Mouse (Mus musculus): ENCODE results near the gene Frmd4a. TPM values are rescaled to one million over a fixed set of nuclear protein-coding genes. Genes with fewer than 3 reads are reported as not detected.

The Frmd4a gene
- polyA plus RNA-seq, 1 experiment from 2014 or later = 16.8 TPM

GRCm38 (mm10) chr2:4551438-4551837, 533.9 kb downstream of the Frmd4a start:
- H3K4me2 ChIP-seq (ENCODE audit: low read length) = no peak overlapping the region
- peaks cover 21% of the 10 kb centered on the region for H3K4me1 ChIP-seq (replicated peaks; ENCODE audit: insufficient read depth, low read length)
- H3K36me3 ChIP-seq (ENCODE audit: insufficient read depth, low read length) = no peaks in the 10 kb centered on the region
- TF ChIP-seq CTCF (IDR thresholded peaks at IDR 0.05; ENCODE audit: low read depth) = no peak
- ATAC-seq (replicated peaks; ENCODE audit: low FRiP score, low read depth) (no peak), DNase-seq (ENCODE audit: low spot score) (no peak)
- H3K9ac ChIP-seq (ENCODE audit: low read depth, low read length) = no peak overlapping the region
- H3K27me3 ChIP-seq (ENCODE audit: insufficient read depth, low read length) = no peaks in the 10 kb centered on the region
- H3K4me3 ChIP-seq (replicated peaks; ENCODE audit: low read depth, low read length) = no peak overlapping the region
- WGBS = 24% methylated on average over 2 of the region's 2 CpGs
- H3K9me3 ChIP-seq (replicated peaks; ENCODE audit: low read length) = no peaks in the 10 kb centered on the region
- no peak overlapping the region for H3K27ac ChIP-seq

GRCm38 (mm10) chr2:4551866-4552265, 534.3 kb downstream of the Frmd4a start:
- Histone ChIP-seq H3K27ac (no peak overlapping the region), H3K9me3 (replicated peaks; ENCODE audit: low read length) (no peaks in the 10 kb centered on the region), H3K9ac (ENCODE audit: low read depth, low read length) (no peak overlapping the region), H3K4me1 (replicated peaks; ENCODE audit: insufficient read depth, low read length) (peaks cover 25% of the 10 kb centered on the region), H3K27me3 (ENCODE audit: insufficient read depth, low read length) (no peaks in the 10 kb centered on the region), H3K36me3 (ENCODE audit: insufficient read depth, low read length) (no peaks in the 10 kb centered on the region), H3K4me2 (ENCODE audit: low read length) (no peak overlapping the region), H3K4me3 (replicated peaks; ENCODE audit: low read depth, low read length) (no peak overlapping the region)
- WGBS = 84% methylated on average over 2 of the region's 2 CpGs
- ATAC-seq (replicated peaks; ENCODE audit: low FRiP score, low read depth) (no peak), DNase-seq (ENCODE audit: low spot score) (no peak)
- no peak for TF ChIP-seq CTCF (IDR thresholded peaks at IDR 0.05; ENCODE audit: low read depth)

- H3K27me3 ChIP-seq (ENCODE audit: insufficient read depth, low read length) = no peaks in the 10 kb centered on the region
- no peaks in the 10 kb centered on the region for H3K9me3 ChIP-seq (replicated peaks; ENCODE audit: low read length)
- TF ChIP-seq CTCF (IDR thresholded peaks at IDR 0.05; ENCODE audit: low read depth) = no peak
- no peak overlapping the region for H3K4me3 ChIP-seq (replicated peaks; ENCODE audit: low read depth, low read length)
- ATAC-seq (replicated peaks; ENCODE audit: low FRiP score, low read depth) = no peak
- H3K4me2 ChIP-seq (ENCODE audit: low read length) = no peak overlapping the region
- DNase-seq (ENCODE audit: low spot score) = no peak
- no peaks in the 10 kb centered on the region for H3K36me3 ChIP-seq (ENCODE audit: insufficient read depth, low read length)
- WGBS = 87% methylated on average over 4 of the region's 4 CpGs
- H3K4me1 ChIP-seq (replicated peaks; ENCODE audit: insufficient read depth, low read length) = peaks cover 26% of the 10 kb centered on the region
- H3K27ac ChIP-seq = no peak overlapping the region
- H3K9ac ChIP-seq (ENCODE audit: low read depth, low read length) = no peak overlapping the region
Measured at GRCm38 (mm10) chr2:4552486-4552885, 535.0 kb downstream of the Frmd4a start.

- peaks cover 30% of the 10 kb centered on the region for H3K4me1 ChIP-seq (replicated peaks; ENCODE audit: insufficient read depth, low read length)
- H3K27ac ChIP-seq = peak overlapping the region; percentile 27; the same call in 1 of the 2 replicates
- H3K9ac ChIP-seq (ENCODE audit: low read depth, low read length) = no peak overlapping the region
- H3K36me3 ChIP-seq (ENCODE audit: insufficient read depth, low read length) = no peaks in the 10 kb centered on the region
- TF ChIP-seq CTCF (IDR thresholded peaks at IDR 0.05; ENCODE audit: low read depth) = no peak
- no peaks in the 10 kb centered on the region for H3K27me3 ChIP-seq (ENCODE audit: insufficient read depth, low read length)
- no peaks in the 10 kb centered on the region for H3K9me3 ChIP-seq (replicated peaks; ENCODE audit: low read length)
- no peak overlapping the region for H3K4me2 ChIP-seq (ENCODE audit: low read length)
- no peak overlapping the region for H3K4me3 ChIP-seq (replicated peaks; ENCODE audit: low read depth, low read length)
- DNase-seq (ENCODE audit: low spot score) (peak; percentile 62), ATAC-seq (replicated peaks; ENCODE audit: low FRiP score, low read depth) (no peak)
- WGBS = 19% methylated on average over 7 of the region's 7 CpGs
Measured at GRCm38 (mm10) chr2:4555221-4555631, 537.7 kb downstream of the Frmd4a start.

- H3K4me1 ChIP-seq (replicated peaks; ENCODE audit: insufficient read depth, low read length) = peaks cover 34% of the 10 kb centered on the region
- no peak for DNase-seq (ENCODE audit: low spot score)
- no peaks in the 10 kb centered on the region for H3K27me3 ChIP-seq (ENCODE audit: insufficient read depth, low read length)
- peak overlapping the region; percentile 95; the same call in 1 of the 2 replicates for H3K27ac ChIP-seq
- H3K4me3 ChIP-seq (replicated peaks; ENCODE audit: low read depth, low read length) = no peak overlapping the region
- no peak overlapping the region for H3K4me2 ChIP-seq (ENCODE audit: low read length)
- WGBS = 30% methylated on average over 10 of the region's 10 CpGs
- no peak for ATAC-seq (replicated peaks; ENCODE audit: low FRiP score, low read depth)
- H3K36me3 ChIP-seq (ENCODE audit: insufficient read depth, low read length) = no peaks in the 10 kb centered on the region
- no peak overlapping the region for H3K9ac ChIP-seq (ENCODE audit: low read depth, low read length)
- H3K9me3 ChIP-seq (replicated peaks; ENCODE audit: low read length) = no peaks in the 10 kb centered on the region
- no peak for TF ChIP-seq CTCF (IDR thresholded peaks at IDR 0.05; ENCODE audit: low read depth)
Measured at GRCm38 (mm10) chr2:4556188-4556587, 538.7 kb downstream of the Frmd4a start.

GRCm38 (mm10) chr2:4557028-4557427, 539.5 kb downstream of the Frmd4a start:
- no peak for ATAC-seq (replicated peaks; ENCODE audit: low FRiP score, low read depth)
- H3K27me3 ChIP-seq (ENCODE audit: insufficient read depth, low read length) = no peaks in the 10 kb centered on the region

GRCm38 (mm10) chr2:4557466-4557865, 539.9 kb downstream of the Frmd4a start:
- H3K27me3 ChIP-seq (ENCODE audit: insufficient read depth, low read length) = no peaks in the 10 kb centered on the region
- H3K9ac ChIP-seq (ENCODE audit: low read depth, low read length) = no peak overlapping the region
- ATAC-seq (replicated peaks; ENCODE audit: low FRiP score, low read depth) (no peak), DNase-seq (ENCODE audit: low spot score) (no peak)
- H3K4me1 ChIP-seq (replicated peaks; ENCODE audit: insufficient read depth, low read length) = peaks cover 37% of the 10 kb centered on the region
- H3K9me3 ChIP-seq (replicated peaks; ENCODE audit: low read length) = no peaks in the 10 kb centered on the region
- H3K36me3 ChIP-seq (ENCODE audit: insufficient read depth, low read length) = no peaks in the 10 kb centered on the region
- no peak for TF ChIP-seq CTCF (IDR thresholded peaks at IDR 0.05; ENCODE audit: low read depth)
- peak overlapping the region; percentile 95 for H3K27ac ChIP-seq
- 27% methylated on average over 4 of the region's 4 CpGs for WGBS
- H3K4me2 ChIP-seq (ENCODE audit: low read length) = no peak overlapping the region
- no peak overlapping the region for H3K4me3 ChIP-seq (replicated peaks; ENCODE audit: low read depth, low read length)

More at GRCm38 (mm10) chr2:4557028-4557427, 539.5 kb downstream of the Frmd4a start:
- Histone ChIP-seq H3K4me3 (replicated peaks; ENCODE audit: low read depth, low read length) (no peak overlapping the region), H3K36me3 (ENCODE audit: insufficient read depth, low read length) (no peaks in the 10 kb centered on the region), H3K4me2 (ENCODE audit: low read length) (peak overlapping the region; percentile 19; the same call in 1 of the 2 replicates), H3K9ac (ENCODE audit: low read depth, low read length) (no peak overlapping the region), H3K27ac (peak overlapping the region; percentile 95), H3K9me3 (replicated peaks; ENCODE audit: low read length) (no peaks in the 10 kb centered on the region), H3K4me1 (replicated peaks; ENCODE audit: insufficient read depth, low read length) (peaks cover 35% of the 10 kb centered on the region)
- DNase-seq (ENCODE audit: low spot score) = peak; percentile 55
- WGBS = 18% methylated on average over 4 of the region's 4 CpGs
- TF ChIP-seq CTCF (IDR thresholded peaks at IDR 0.05; ENCODE audit: low read depth) = no peak

Data from kidney, postnatal 0 days (tissue).